Mouse (Mus musculus): ENCODE data around the gene Mapre3. TPM values are rescaled to one million over a fixed set of nuclear protein-coding genes. Genes with fewer than 3 reads are reported as not detected.

The Mapre3 gene
- total RNA-seq, 1 experiment, result 2.3 TPM

DNA sequence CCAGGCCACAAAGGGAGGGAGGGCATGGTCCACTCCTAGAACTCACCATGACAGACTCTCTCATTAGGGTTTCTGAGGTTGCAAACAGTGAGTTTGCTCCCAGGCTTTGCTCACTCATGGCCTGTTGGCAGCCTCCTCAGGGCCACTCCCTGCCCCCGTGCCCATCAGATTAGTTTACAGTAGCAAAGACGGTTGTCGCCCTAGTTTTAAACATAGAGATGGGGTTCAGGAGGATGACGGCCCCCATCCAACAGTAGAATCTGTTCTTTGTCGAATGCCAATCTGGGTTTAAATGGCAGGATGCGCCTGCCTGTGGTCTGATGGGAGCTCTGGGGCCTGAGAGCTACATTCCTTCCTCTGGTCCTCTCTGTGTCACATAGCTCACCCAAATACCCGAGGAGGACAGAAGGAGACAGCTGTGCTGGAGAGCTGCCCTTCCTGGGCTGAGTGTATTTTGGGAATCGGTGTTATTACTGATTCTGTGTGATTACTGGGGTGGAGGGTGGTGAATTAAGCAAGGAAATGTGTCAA lies 1.9 kb downstream of the Mapre3 start:
- Histone ChIP-seq H3K27ac (ENCODE audit: insufficient read depth, low read depth, low read length, poor library complexity, severe bottlenecking) (no peak overlapping the region), H3K4me1 (ENCODE audit: control insufficient read depth in 2 of 2, insufficient read depth in 2 of 2, low read length in 2 of 2, poor library complexity in 1 of 2) (peaks cover 2 to 3% of the 10 kb centered on the region in 2 experiments; a peak in 1 of 4 replicates), H3K9me3 (ENCODE audit: control insufficient read depth, insufficient read depth, low read depth, low read length) (no peaks in the 10 kb centered on the region), H3K4me3 (ENCODE audit: insufficient read depth in 1 of 2, low read depth in 1 of 2, low read length in 2 of 2, poor library complexity in 1 of 2, severe bottlenecking in 1 of 2) (no peak overlapping the region), H3K9ac (ENCODE audit: insufficient read depth, low read depth, low read length, poor library complexity, severe bottlenecking) (no peak overlapping the region), H3K36me3 (ENCODE audit: control insufficient read depth, insufficient read depth, low read length, poor library complexity, severe bottlenecking) (no peaks in the 10 kb centered on the region)
- TF ChIP-seq CHD2 (IDR thresholded peaks at IDR 0.05; ENCODE audit: low read depth, low read length), result no peak
- no peak for TF ChIP-seq ZC3H11A (IDR thresholded peaks at IDR 0.05; ENCODE audit: borderline replicate concordance, low read depth, low read length)
- no peak for TF ChIP-seq MAFK (IDR thresholded peaks at IDR 0.05; ENCODE audit: insufficient read depth, low read depth, low read length)
- no peak for TF ChIP-seq HCFC1 (IDR thresholded peaks at IDR 0.05; ENCODE audit: borderline replicate concordance, insufficient read depth, low read length)
- TF ChIP-seq ZNF384 (IDR thresholded peaks at IDR 0.05; ENCODE audit: low read depth, low read length), result no peak
- in situ Hi-C loops (cut with MboI; ENCODE audit: low sequenced_read_pairs in 2 of 2, unreplicated experiment in 2 of 2), result loop anchor here in 1 of 2 experiments (25.0 kb wide), 1 partner anchor 121 kb away; the partner anchor contains the start of gene Cgref1
- DNase-seq (ENCODE audit: low read depth, low spot score), result no peak

GRCm38 (mm10) chr5:30818758-30819309 lies 4.4 kb downstream of the Mapre3 start:
- no peaks in the 10 kb centered on the region for H3K36me3 ChIP-seq (ENCODE audit: control insufficient read depth, insufficient read depth, low read length, poor library complexity, severe bottlenecking)
- no peak for DNase-seq (ENCODE audit: low read depth, low spot score)
- H3K9ac ChIP-seq (ENCODE audit: insufficient read depth, low read depth, low read length, poor library complexity, severe bottlenecking), result no peak overlapping the region
- no peak for TF ChIP-seq MAFK (IDR thresholded peaks at IDR 0.05; ENCODE audit: insufficient read depth, low read depth, low read length)
- TF ChIP-seq ZNF384 (IDR thresholded peaks at IDR 0.05; ENCODE audit: low read depth, low read length), result no peak
- no peak for TF ChIP-seq CHD2 (IDR thresholded peaks at IDR 0.05; ENCODE audit: low read depth, low read length)
- no peak for TF ChIP-seq HCFC1 (IDR thresholded peaks at IDR 0.05; ENCODE audit: borderline replicate concordance, insufficient read depth, low read length)
- TF ChIP-seq ZC3H11A (IDR thresholded peaks at IDR 0.05; ENCODE audit: borderline replicate concordance, low read depth, low read length), result no peak
- in situ Hi-C loops (cut with MboI; ENCODE audit: low sequenced_read_pairs in 2 of 2, unreplicated experiment in 2 of 2), result loop anchor here in 1 of 2 experiments (25.0 kb wide), 1 partner anchor 118 kb away; the partner anchor contains the start of gene Cgref1
- 0 out of 4 replicates have a peak, but pooled peaks cover 0 to 2% of the 10 kb centered on the region in 2 experiments for H3K4me1 ChIP-seq (ENCODE audit: control insufficient read depth in 2 of 2, insufficient read depth in 2 of 2, low read length in 2 of 2, poor library complexity in 1 of 2)
- H3K4me3 ChIP-seq (ENCODE audit: insufficient read depth in 1 of 2, low read depth in 1 of 2, low read length in 2 of 2, poor library complexity in 1 of 2, severe bottlenecking in 1 of 2), result no peak overlapping the region
- no peaks in the 10 kb centered on the region for H3K9me3 ChIP-seq (ENCODE audit: control insufficient read depth, insufficient read depth, low read depth, low read length)
- H3K27ac ChIP-seq (ENCODE audit: insufficient read depth, low read depth, low read length, poor library complexity, severe bottlenecking), result no peak overlapping the region

- Histone ChIP-seq H3K9me3 (ENCODE audit: control insufficient read depth, insufficient read depth, low read depth, low read length) (no peaks in the 10 kb centered on the region), H3K36me3 (ENCODE audit: control insufficient read depth, insufficient read depth, low read length, poor library complexity, severe bottlenecking) (no peaks in the 10 kb centered on the region), H3K4me1 (ENCODE audit: control insufficient read depth in 2 of 2, insufficient read depth in 2 of 2, low read length in 2 of 2, poor library complexity in 1 of 2) (no peaks in the 10 kb centered on the region), H3K4me3 (ENCODE audit: insufficient read depth in 1 of 2, low read depth in 1 of 2, low read length in 2 of 2, poor library complexity in 1 of 2, severe bottlenecking in 1 of 2) (no peak overlapping the region), H3K27ac (ENCODE audit: insufficient read depth, low read depth, low read length, poor library complexity, severe bottlenecking) (no peak overlapping the region), H3K9ac (ENCODE audit: insufficient read depth, low read depth, low read length, poor library complexity, severe bottlenecking) (no peak overlapping the region)
- TF ChIP-seq ZNF384 (IDR thresholded peaks at IDR 0.05; ENCODE audit: low read depth, low read length) (no peak), MAFK (IDR thresholded peaks at IDR 0.05; ENCODE audit: insufficient read depth, low read depth, low read length) (no peak), HCFC1 (IDR thresholded peaks at IDR 0.05; ENCODE audit: borderline replicate concordance, insufficient read depth, low read length) (no peak), ZC3H11A (IDR thresholded peaks at IDR 0.05; ENCODE audit: borderline replicate concordance, low read depth, low read length) (no peak), CHD2 (IDR thresholded peaks at IDR 0.05; ENCODE audit: low read depth, low read length) (no peak)
- in situ Hi-C loops (cut with MboI; ENCODE audit: low sequenced_read_pairs in 2 of 2, unreplicated experiment in 2 of 2), result loop anchor here in 1 of 2 experiments (25.0 kb wide), 1 partner anchor 115 kb away; the partner anchor contains the start of gene Cgref1
- DNase-seq (ENCODE audit: low read depth, low spot score), result no peak
Observed at GRCm38 (mm10) chr5:30822689-30823088, 8.2 kb downstream of the Mapre3 start.

DNA sequence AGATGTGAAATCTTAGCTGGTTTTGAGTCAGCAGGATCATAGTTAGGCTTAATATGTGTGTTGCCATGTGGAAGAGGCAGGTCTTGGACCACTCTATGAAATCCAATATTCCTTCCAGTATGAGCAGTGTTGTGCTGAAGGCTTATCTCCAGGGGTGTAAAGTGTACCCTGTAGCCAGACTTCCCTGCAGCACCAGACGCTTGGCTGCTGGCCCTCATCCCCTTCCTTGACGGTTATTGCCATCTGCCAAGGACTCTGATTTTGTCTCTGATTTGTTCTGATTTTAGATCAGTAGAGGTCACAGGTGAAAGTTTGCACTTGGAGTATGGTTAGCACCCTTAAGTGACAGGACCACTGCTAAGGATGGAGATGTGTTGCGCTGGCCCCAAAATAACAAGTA lies 8.7 kb downstream of the Mapre3 start:
- in situ Hi-C loops (cut with MboI; ENCODE audit: low sequenced_read_pairs in 2 of 2, unreplicated experiment in 2 of 2), result loop anchor here in 1 of 2 experiments (25.0 kb wide), 1 partner anchor 114 kb away; the partner anchor contains the start of gene Cgref1
- no peaks in the 10 kb centered on the region for H3K36me3 ChIP-seq (ENCODE audit: control insufficient read depth, insufficient read depth, low read length, poor library complexity, severe bottlenecking)
- TF ChIP-seq HCFC1 (IDR thresholded peaks at IDR 0.05; ENCODE audit: borderline replicate concordance, insufficient read depth, low read length), result no peak
- no peak for TF ChIP-seq CHD2 (IDR thresholded peaks at IDR 0.05; ENCODE audit: low read depth, low read length)
- TF ChIP-seq ZNF384 (IDR thresholded peaks at IDR 0.05; ENCODE audit: low read depth, low read length), result no peak
- TF ChIP-seq ZC3H11A (IDR thresholded peaks at IDR 0.05; ENCODE audit: borderline replicate concordance, low read depth, low read length), result no peak
- TF ChIP-seq MAFK (IDR thresholded peaks at IDR 0.05; ENCODE audit: insufficient read depth, low read depth, low read length), result no peak
- H3K4me1 ChIP-seq (ENCODE audit: control insufficient read depth in 2 of 2, insufficient read depth in 2 of 2, low read length in 2 of 2, poor library complexity in 1 of 2), result no peaks in the 10 kb centered on the region
- no peaks in the 10 kb centered on the region for H3K9me3 ChIP-seq (ENCODE audit: control insufficient read depth, insufficient read depth, low read depth, low read length)
- DNase-seq (ENCODE audit: low read depth, low spot score), result no peak
- H3K9ac ChIP-seq (ENCODE audit: insufficient read depth, low read depth, low read length, poor library complexity, severe bottlenecking), result no peak overlapping the region
- H3K4me3 ChIP-seq (ENCODE audit: insufficient read depth in 1 of 2, low read depth in 1 of 2, low read length in 2 of 2, poor library complexity in 1 of 2, severe bottlenecking in 1 of 2), result no peak overlapping the region
- no peak overlapping the region for H3K27ac ChIP-seq (ENCODE audit: insufficient read depth, low read depth, low read length, poor library complexity, severe bottlenecking)

Data from ES-E14 (cell line).